Mouse (Mus musculus) lung, postnatal 36 days (tissue): ENCODE measurements around the gene 1700011L22Rik.

Source experiments
- DNase-seq: peaks from one replicate; pipeline ENCODE4 v3.0.0; 2022; ENCODE audit warnings: mixed read lengths

1700011L22Rik gene

DNA sequence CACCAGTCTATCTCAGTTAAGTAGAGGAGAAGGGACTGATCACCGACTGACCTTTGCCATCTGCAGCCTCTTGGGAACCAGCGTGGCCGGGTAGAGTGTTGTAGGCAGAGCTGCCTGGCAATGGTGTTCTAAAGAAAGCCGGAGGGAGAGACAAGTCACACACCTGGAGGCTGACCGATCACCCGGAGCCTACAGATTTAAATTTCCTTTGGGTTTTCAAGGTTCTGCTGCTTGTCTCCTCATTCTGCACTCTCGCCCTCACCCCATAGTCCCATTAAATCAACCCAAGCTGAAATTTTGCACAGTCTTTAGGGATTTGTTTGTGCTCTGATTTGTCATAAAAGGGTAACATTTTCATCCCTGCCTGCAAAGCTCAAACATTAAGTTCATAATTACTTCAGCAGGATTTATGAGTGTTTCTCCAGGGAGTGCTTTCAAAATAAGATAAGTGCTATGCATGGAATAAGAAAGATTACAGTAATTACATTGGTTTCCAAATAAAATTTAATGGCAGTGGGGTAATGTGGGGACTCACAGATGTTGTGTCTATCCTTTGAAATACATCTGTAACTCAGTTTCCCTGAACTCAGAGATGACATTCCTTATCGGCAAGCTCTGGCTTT, 19.0 kb downstream of the 1700011L22Rik start:
- no peak for DNase-seq

DNA sequence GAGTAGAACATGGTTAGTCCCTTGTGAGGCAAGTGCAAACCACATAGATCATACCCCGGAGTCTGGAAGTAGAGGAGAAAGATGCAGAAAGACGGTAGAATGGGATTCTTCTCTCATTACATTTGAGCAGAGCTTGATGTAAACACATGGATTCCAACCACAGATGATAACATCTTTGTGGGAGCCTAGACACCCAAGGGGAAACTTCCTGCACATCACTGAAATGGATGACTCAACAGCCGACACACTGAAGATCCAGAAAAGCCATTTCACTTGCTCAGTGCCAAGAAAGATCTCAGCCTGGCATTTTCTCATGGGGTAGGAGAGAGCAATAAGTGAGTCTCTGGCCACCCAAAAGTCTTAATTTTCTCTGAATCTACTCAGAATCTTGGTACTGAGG, 20.5 kb downstream of the 1700011L22Rik start:
- DNase-seq = no peak

DNA sequence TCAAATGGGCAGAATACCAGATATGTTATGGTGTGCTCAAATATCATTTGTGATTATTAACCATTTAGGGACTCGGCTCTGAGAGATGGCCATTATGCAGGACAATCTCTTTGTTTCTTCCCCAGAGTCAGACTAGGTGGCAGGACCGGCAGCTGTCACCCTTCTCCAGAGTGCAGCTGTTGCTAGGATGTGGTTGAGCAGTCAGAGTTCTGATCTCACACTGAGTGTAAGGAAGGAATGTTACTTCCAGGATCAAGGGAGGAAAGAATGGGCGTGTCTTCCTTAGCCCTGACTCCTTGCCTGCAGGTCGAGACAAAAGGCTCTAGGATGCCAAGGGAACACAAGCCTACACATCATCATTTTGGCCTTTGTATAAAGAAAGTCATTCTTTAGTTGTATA, 21.2 kb downstream of the 1700011L22Rik start:
- no peak for DNase-seq

DNA sequence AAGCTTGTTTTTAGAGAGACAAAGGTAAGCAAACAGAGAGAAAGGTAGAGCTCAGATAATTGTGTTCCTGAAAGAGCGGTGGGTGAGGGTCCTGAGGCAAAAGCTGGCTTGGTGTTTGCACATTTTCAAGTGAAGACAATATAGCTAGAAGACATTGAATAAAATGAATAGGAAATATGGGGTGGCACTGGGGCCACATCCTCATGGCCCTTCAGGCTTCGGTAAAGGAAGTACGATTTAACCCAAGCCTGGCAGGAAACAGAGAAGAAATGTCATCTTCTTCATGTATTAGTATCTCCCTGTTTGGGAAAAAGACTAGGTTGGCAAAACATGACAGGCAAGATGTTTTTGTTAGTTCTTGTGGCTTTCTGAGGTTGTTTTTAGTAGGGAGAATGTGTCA, 22.3 kb downstream of the 1700011L22Rik start:
- DNase-seq = no peak

DNA sequence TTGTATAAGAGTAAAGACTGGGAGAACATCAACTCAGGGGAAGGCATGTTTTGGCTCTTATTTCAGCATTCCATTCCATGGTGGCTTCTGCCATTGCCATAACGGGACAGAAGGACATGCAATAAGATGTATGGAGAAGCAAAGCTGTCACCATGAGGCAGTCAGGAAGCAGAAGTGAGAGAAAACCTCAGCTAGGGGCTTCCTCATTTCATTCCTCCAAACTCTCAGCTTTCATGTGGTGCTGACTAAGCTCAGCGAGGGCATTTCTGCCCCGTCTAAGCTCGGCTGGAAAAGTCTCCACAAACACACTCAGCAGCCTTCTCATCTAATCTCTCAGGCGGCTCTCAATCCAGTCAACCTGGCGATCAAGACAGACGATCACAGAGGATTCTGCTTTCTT, 22.8 kb downstream of the 1700011L22Rik start:
- DNase-seq = peak; percentile 36

DNA sequence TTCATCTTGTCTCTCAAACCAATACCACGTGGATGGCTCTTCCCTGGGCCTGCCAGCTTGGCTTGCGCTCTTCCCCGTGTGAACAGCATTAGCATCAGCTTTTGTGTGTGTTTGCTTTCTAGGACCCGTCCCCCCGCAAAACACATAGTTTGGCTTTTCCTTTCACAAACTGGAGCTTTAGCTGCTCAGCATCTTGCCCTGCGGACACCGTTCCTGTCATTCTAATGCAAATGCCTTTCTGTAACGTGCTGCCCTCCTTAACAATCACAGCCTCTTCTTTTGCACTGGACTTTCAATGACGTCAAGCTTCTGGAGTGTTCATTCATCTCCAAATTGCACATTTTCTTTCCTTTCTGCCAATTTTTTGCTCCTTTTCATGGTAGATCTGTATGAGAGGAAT, 24.0 kb downstream of the 1700011L22Rik start:
- DNase-seq = no peak

DNA sequence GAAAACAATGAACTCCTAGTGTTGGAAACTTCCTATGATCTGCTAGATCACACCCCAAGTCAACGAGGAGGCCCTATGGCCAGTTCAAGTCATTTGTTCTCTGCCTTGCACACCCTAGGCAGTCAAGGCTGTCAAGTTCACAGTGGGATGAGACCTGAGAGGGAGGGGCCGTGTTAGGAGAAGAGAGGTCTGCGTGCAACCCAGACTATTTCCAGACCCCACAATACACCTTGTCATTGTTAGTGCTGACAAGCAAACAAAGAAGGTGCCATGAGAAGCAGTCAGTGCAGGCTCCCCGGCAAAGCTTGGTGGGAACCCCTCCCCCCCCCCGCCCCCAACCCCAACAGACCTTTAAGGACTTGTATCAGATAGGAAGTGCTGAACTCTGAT, 25.6 kb downstream of the 1700011L22Rik start:
- DNase-seq = no peak

DNA sequence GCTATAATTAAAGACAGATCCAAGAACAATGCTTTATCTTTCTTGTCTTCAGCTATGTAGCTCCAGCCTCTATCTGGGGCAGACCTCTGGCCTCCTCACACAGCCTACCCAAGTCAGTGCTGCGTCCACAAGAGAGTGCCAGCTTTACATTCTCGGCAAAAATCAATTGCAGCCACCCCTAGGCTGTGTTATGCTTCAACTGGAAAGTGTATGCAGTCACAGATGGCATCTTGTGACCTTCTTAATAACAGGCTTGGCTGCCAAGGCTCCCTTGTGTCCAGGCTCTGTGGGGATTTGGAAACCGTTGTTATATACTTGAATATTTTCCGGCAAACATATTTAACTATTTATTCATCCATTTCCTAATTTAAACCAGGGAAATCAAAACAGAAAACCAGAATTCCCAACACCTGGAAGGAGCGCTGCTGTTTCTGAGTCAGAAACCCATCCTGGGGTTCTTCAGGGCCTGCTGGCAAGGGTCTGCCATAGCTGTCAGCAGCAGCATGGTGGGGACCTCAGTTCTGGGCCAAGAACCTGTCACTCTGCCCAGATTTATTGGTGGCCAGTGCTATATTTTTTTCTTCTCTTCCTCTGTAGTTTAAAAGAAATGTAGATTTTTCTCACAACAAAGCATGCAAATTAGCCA, 26.1 kb downstream of the 1700011L22Rik start:
- no peak for DNase-seq

DNA sequence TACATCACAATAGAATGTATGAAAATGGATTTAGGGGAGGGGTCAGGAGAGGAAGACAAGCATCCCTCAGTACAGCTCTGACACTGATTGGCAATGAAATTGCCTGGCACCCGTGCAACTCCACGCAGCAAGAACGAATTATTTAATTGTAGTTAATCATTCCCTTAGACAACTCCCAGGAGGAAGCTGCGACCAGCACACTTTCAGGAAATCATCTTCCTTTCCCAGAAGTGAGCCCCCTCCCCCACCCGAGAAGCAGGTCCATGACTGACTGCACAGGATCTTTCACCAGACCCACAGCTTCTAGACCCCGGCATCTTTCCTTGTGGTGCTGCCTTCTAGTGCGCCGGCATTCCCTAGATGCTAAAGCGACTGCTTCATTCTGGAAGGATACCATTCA, 36.7 kb downstream of the 1700011L22Rik start:
- DNase-seq = no peak

DNA sequence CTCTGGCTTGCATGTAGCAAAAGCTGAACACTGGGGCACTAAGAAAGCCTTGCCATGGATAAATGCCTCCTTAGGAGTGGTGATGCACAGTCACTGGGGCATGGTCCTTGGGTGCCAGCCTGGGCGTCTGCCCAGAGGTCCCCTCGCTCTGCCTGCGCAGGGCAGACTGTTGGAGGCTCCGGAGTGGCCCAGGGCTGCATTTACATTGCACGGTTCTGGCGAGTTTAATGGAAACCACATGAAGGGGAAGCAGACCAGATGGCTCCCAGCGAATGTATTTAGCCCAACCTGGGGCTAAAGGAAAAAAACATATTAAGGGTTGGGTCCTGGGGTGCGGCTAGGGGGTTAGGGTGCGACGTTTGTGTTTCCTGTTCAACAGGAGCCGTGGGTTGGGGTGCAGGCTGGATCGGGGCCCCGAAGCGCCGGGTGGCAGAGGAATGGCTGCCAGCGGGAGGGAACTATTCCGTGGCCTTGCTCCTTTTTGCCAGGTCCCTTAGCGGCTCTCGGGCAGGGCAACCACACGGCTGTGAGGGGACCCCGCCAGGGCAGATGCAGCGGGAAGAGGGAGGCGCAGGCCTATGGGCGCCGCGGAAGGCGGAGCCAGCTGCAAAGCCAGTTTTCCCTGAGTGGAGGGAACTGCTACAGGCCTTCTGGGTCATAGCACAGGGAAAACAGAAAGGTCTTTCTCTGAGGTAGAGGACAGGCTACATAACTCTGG, 38.6 kb downstream of the 1700011L22Rik start:
- DNase-seq = peak; percentile 27

DNA sequence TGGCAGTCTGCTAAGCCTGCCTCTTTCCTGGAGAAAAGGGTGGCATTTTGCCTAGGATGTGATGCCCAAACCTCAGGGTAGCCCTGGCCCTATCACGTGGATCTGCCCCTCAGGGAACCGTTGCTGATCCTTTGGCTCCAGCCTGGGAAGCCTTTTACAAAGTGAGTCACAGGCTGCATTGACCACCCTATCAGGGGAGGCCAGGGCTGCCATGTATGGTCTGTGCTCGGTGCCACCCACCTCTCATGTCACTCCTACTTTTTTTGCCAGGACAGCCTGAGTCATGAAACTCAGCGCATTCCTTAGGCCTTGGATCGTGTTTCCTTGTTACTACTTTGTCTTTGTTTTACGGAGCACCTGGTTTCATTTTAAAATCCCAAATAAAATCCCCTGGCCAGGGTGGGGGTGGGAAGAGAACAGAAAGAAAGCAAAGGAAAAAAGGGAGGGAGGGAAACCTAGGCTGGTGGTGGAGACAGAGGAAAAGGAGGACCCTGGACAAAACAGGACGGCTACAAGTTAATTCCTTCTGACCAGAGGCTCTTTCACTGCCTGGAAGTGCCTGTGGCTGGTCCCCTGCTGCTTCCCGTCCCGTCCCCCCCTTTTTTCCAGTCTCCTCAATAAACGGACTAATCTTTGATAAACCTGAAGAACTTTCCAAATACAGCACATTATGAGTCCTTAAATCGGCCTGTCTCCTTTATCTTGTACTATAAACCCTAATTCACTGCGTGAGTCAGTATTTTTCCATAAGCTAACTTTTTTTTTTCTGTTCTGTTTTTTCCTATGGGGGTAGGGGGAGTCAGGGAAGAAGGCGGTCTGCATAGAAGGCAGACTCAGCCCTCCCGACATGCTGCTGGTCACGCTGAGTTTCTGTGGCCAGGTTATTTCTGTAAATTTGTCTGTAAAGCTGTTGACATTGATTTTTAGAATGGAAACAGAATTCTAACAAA, 39.4 kb downstream of the 1700011L22Rik start:
- DNase-seq = peak; percentile 45

DNA sequence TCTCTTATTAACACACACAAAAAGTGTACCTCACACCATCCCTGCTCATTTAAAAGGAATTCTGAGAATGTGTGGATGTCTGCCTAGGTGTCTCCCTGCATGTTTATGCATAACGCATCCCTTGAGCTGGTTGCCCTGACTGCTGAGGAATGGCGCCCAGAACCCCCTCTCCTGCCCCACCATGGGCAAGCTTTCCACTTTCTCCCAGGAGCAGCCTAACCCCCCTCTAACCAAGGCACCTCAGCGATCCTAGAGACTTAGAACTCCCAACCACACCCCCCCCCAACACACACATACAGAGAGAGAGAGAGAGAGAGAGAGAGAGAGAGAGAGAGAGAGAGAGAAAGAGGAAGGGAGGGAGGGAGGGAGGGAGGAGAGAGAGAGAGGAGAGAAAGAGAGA, 40.2 kb downstream of the 1700011L22Rik start:
- DNase-seq = no peak

DNA sequence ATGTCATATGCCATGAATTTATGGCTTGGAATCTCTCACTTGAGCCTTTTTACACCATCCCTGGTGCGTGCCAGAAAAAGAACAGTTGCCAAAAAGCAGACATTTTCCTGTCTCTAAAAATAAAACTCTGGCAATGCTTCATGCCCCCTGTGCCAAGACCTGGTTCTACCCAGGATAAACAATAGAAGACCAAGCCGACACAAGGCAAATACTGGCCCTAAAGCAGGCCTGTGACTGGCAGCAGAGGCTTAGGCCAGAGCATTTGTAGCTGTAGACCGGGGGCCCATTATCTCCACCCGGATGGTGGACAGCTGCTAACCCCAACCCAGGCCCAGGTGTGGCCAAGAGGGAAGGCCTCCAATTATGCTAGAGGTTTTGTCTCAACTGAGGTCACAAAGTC, 41.5 kb downstream of the 1700011L22Rik start:
- peak; percentile 42 for DNase-seq

DNA sequence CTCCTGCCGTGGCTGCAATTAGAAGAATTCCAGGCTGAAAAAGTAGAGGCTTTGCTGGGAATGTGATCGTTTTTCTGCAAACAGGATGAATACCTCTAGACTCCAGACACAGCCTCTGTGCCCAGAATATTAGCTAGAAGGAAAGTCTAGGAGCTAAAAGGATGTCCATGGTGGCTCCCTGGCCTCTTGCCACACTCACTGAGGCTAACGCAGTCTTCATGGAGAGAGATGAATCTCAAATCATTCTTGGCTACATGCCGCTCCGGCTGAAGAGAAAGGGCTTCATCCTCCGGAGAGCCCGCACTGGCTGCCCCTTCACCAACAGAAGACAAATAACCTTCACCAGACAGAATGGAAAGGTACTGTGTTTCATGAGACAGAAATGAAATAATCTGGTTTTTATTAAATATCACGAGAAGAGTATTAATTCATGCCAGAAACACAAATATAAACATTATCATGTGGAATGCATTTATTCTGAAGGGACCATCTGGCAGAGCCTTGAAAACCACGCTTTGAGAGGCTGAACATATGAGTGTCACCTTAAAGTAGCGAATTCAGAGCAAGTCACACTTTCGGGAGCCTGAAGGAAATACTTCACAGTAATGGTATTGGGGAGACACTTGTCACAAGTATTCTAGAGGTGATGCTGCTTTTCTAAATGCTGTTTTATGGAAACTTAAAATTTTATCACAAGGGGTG, 46.8 kb downstream of the 1700011L22Rik start:
- DNase-seq = no peak

DNA sequence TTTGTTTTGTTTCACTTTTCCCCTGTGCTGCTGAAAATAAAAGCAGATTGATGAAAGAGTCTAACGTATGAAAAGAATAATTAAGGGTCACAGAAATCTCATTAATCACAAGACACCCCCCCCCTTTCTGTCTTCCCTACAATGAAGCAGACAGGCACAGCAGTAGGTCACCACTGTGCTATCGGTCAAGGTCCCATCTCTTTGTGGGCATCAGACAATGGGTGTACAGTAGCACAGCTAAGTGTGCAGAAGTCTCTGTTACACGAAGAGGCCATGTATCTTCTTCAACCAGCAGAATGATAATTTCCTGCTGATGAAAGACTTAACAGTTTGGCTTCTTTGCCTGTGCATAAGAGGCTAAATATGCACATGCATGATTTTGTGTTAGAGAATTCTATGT, 49.7 kb downstream of the 1700011L22Rik start:
- DNase-seq = no peak

DNA sequence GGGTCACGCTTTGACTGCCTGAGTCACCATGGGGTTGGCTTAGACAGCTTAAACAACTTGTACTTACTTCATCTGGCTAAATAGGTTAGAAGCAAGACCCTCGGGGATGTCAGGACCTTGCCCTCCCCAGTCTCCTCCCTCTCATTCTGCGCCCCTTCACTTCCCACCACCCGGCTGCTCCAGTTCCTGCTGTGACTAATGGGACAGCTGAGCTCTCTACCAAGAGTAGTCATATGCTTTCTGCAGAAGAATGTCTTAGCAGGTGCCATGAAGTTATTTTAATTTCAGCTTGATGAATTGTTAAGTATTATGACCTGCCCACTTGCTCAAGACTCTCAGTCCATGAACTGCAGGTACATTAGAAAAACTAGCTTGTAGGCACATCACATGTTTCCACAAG, 51.9 kb downstream of the 1700011L22Rik start:
- DNase-seq = no peak

DNA sequence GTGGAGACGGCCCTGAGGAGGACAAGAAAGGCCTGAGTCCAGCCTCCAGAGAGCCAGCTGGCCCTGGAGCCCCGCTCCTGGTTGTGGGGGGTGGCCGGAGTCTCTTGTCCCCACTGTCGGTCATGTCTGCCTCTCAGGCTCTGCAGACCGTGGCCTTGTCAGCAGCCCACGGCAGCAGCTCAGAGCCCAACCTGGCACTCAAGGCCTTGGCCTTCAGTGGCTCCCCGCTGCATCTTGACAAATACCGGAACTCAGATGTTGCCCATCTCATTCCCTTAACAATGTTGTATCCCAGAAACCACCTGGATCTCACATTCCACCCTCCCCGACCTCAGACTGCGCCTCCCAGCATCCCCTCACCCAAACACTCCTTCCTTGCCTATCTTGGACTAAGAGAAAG, 58.3 kb downstream of the 1700011L22Rik start:
- DNase-seq = no peak

DNA sequence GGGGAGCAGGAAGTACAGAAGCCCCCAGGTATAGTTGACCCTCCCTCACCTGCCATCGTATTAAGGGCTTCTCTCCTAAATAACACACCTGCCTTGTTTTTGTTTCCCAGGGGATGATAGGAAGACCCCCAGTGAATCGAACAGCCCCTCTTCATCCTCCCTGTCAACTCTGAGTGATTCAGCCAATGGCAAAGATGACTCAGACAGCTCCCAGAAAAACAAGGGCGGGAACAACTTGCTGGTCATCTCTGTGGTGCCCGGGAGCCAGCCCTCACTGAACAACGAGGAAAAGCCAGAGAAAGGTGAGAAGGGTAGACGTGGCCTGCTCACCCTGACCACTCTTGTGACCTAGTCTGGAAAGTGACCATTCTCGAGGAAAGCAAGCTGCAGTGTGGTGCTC, 62.9 kb downstream of the 1700011L22Rik start:
- no peak for DNase-seq

DNA sequence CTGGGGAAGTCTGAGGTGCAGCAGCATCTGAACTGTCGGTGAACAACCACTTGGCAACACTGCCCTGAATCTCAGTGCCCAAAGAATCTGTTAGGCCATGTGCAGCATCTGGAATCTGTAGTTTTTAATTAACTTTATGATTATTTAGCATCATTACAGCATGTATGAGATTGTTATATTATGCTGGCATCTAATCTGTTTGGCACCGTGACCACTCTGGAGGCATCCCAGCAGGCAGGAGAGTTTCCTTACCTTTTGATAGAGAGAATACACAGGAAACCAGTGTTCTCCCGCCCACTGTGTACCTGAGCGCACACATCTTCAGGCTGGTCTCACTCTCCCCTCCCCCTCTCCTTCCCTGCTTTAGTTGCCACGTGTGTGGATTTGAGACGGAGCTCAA, 68.7 kb downstream of the 1700011L22Rik start:
- no peak for DNase-seq

DNA sequence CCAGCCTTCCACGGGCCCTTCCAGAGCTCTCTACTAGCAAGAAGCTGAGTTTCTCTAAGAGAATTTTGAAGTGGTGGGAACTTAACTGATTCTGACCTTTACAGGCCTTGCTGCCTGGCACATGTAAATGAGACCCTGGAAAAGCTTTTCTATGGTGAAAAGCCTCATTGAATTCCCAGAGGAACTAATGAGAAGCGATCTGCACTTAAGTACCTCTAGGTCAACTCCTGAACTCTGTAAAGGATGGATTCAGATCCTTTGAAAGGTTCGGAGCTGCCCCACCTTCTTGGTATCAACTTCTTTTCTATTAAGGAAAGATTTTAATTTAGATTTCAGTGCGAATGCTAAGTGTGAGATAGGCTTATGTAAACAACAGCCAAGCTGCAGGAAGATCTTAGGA, 72.4 kb downstream of the 1700011L22Rik start:
- DNase-seq = no peak

DNA sequence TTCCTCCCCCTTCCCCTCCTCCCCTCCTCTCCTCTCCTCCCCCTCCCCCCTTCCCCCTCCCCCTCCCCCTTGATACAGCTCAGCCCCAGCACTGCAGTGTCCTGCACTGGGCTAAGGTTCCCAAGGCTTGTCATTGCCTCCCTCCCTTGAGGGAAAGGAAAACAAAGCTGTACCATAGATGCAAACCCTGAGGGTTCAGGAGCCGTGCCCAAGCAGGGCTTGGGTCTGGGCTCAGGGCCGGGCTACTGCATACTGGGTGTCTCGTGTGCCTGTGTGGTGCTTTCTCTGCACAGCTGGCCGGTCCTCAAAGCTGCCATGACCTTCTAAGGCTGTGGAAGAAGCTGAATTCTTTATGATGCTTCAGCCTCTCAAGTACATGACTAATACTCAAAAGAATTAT, 74.8 kb downstream of the 1700011L22Rik start:
- no peak for DNase-seq

DNA sequence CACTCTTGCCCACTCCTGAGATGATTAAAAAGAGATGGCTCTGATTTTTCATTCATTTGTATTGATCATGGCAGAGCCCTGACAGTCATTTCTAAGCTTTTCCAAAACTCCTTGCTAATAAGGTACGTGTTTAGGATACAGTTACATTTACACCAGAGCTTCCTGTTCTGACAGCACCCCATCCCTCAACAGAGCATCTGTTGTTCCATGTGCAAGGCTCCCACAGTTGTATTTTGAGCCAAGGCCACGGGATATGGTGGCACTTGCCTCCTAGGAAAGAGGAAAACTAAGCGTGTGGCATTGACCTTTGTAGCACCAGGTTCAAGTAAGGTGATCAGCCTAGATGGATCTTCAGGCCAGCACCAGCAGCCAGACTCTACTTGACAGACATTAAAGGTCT, 83.1 kb downstream of the 1700011L22Rik start:
- DNase-seq = no peak

DNA sequence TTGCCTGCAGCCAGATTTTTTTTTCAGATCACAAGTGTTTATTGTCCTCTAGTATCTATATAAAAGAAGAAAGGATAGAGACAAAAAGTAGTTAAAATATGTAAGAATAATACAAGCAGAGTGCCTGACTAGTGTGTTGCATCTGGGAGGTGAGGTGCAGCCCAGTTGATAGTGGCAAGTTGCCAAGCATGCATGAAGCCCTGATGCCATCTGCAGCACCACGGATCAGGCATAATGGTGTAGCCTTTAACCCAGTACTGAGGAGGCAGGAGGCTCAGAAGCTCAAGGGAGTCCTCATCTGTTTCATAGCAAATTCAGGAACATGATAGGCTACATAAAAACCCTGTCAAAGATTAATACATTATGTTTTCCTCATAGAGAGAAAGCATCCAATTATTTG, 84.0 kb downstream of the 1700011L22Rik start:
- DNase-seq = no peak
